Mouse (Mus musculus): Measurements from ENCODE around the gene Cpne2. TPM values are rescaled to one million over a fixed set of nuclear protein-coding genes. Genes with fewer than 3 reads are reported as not detected.
A peak's percentile ranks its signal among the peaks of the same experiment; 100 is the strongest.

Cpne2 gene
- polyA plus RNA-seq, 1 experiment from 2014 or later: 6.3 TPM

GRCm38 (mm10) chr8:94601034-94601606, 68.3 kb downstream of the Cpne2 start:
- DNase-seq (ENCODE audit: low spot score) (no peak), ATAC-seq (ENCODE audit: insufficient number of reproducible peaks, low FRiP score, low TSS enrichment, low read depth) (peak; percentile 8; the same call in 1 of the 2 replicates)
- Histone ChIP-seq H3K27ac (replicated peaks; ENCODE audit: low read depth, low read length) (peak overlapping the region; percentile 66; the same call in 1 of the 2 replicates), H3K4me2 (ENCODE audit: low read depth, severe bottlenecking) (peak overlapping the region; percentile 93), H3K4me3 (ENCODE audit: low read depth, low read length) (peak overlapping the region; percentile 92), H3K9ac (ENCODE audit: low read length) (peak overlapping the region; percentile 90), H3K4me1 (ENCODE audit: control insufficient read depth, insufficient read depth, low read length) (peaks cover 5% of the 10 kb centered on the region), H3K36me3 (ENCODE audit: control insufficient read depth, insufficient read depth, low read length) (no peaks in the 10 kb centered on the region), H3K27me3 (ENCODE audit: control insufficient read depth, insufficient read depth, low read length) (no peaks in the 10 kb centered on the region), H3K9me3 (ENCODE audit: control insufficient read depth, low read length) (no peaks in the 10 kb centered on the region)
- under 1% methylated on average over 51 of the region's 51 CpGs for WGBS

DNA sequence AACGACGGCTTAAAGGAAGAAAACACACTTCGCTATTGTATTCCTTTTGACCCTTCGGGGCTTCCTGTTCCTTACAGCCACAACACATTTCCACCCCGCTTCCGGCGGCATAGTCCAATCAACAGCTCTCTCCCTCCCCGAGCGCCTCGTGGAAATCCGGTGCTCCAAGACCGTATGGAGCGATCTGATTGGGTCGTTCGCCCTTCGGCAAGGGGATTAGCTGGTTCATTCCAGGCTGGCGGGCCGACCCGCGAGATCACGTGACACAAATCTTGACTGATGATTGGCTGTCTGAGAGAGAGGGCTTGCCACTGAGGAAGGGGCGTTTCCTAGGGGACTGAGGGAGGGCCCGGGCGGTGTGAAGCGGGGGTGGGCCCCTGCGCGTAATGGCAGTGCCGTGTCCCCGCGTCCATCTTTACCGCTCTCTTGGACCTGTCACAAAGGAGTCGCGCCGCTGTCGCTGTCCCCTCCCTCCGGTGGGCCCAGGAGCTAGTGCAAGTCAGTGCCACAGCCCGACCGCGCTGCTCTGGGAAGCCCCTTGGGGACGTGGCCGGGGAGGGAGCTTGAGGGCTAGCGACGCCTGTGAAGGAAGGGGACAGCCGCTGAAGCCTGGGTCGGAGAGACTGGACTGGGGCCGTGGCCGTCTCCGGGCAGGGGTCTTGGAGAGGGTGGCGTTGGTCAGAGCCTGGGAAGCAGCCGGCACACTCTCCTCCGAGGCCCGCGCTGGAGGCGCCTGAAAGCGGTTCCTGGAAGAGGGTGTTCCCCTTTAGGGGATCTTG, 69.0 kb downstream of the Cpne2 start, which contains the start of the genes Rspry1 and Fam192a:
Rspry1 (plus strand) TSS at position 331 of the 779 bp plus-strand sequence.
Fam192a (minus strand) TSS at position 391 of the 779 bp plus-strand sequence.
- under 1% methylated on average over 55 of the region's 55 CpGs for WGBS
- Histone ChIP-seq H3K9ac (ENCODE audit: low read length) (peak within 1 kb of the TSS; percentile 90), H3K4me2 (ENCODE audit: low read depth, severe bottlenecking) (peak within 1 kb of the TSS; percentile 93), H3K4me3 (ENCODE audit: low read depth, low read length) (peak within 1 kb of the TSS; percentile 92), H3K36me3 (ENCODE audit: control insufficient read depth, insufficient read depth, low read length) (no peaks in the 10 kb centered on the region), H3K9me3 (ENCODE audit: control insufficient read depth, low read length) (no peaks in the 10 kb centered on the region), H3K27me3 (ENCODE audit: control insufficient read depth, insufficient read depth, low read length) (no peaks in the 10 kb centered on the region), H3K4me1 (ENCODE audit: control insufficient read depth, insufficient read depth, low read length) (peaks cover 5% of the 10 kb centered on the region), H3K27ac (replicated peaks; ENCODE audit: low read depth, low read length) (peak within 1 kb of the TSS; percentile 66)
- DNase-seq (ENCODE audit: low spot score) (peak; percentile 99), ATAC-seq (ENCODE audit: insufficient number of reproducible peaks, low FRiP score, low TSS enrichment, low read depth) (peak; percentile 100)

DNA sequence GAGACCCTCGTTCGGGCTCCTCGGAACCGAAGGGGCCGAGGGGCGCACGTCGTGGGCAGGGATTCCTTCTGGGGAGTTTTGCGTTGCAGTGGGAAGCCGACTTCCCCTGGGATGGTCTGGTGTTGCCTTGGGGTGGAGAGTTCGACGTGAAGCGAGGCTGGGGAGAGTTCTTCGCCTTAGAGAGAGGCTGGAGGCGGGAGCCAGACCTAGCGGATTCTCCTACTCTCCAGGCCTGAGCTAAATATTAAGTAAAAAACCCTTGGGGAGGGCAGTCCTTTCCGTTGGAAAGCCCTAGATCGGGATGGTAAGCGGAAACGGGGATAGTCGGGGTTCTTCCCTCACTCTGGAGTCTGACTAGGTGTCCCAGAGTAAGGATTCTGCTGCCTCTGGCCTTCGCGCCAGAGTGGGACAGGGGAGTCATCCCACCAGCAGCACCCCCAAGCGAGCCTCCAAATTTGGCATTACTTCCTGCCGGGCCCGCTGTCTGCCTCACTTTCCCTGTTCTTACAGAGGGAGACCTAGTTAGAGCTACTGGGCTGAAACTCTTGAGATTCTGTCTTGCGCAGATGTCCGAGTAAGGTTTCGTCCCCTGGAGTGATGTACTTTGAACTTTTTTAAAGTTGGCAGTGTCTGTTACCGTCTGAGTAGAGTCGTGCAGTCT, 69.8 kb downstream of the Cpne2 start:
- under 1% methylated on average over 31 of the region's 31 CpGs for WGBS
- Histone ChIP-seq H3K4me3 (ENCODE audit: low read depth, low read length) (peak overlapping the region; percentile 92), H3K27ac (replicated peaks; ENCODE audit: low read depth, low read length) (no peak overlapping the region), H3K4me1 (ENCODE audit: control insufficient read depth, insufficient read depth, low read length) (peaks cover 5% of the 10 kb centered on the region), H3K27me3 (ENCODE audit: control insufficient read depth, insufficient read depth, low read length) (no peaks in the 10 kb centered on the region), H3K9ac (ENCODE audit: low read length) (peak overlapping the region; percentile 86), H3K36me3 (ENCODE audit: control insufficient read depth, insufficient read depth, low read length) (no peaks in the 10 kb centered on the region), H3K4me2 (ENCODE audit: low read depth, severe bottlenecking) (peak overlapping the region; percentile 71), H3K9me3 (ENCODE audit: control insufficient read depth, low read length) (no peaks in the 10 kb centered on the region)
- DNase-seq (ENCODE audit: low spot score) (peak; percentile 51), ATAC-seq (ENCODE audit: insufficient number of reproducible peaks, low FRiP score, low TSS enrichment, low read depth) (peak; percentile 6; the same call in 1 of the 2 replicates)

DNA sequence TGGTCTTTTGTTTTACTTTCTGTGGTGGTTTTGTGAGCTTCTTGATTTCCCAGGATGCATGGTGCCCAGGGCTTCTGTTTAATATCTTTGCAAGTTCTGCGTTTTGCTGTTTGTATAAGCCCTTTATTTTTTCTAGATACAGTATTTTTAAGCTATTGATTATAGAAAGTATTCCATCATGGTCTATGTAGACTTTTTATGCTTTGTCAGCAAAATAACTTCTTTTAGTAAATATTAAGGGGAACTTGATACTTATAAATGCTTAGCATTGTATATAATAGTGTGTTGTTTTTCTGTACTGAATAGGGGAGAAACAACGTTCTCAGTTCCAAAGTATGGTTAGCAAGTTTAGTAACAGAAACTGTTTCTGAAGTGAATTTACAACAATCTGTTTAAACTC, 71.2 kb downstream of the Cpne2 start:
- Histone ChIP-seq H3K27me3 (ENCODE audit: control insufficient read depth, insufficient read depth, low read length) (no peaks in the 10 kb centered on the region), H3K36me3 (ENCODE audit: control insufficient read depth, insufficient read depth, low read length) (no peaks in the 10 kb centered on the region), H3K9me3 (ENCODE audit: control insufficient read depth, low read length) (no peaks in the 10 kb centered on the region), H3K9ac (ENCODE audit: low read length) (no peak overlapping the region), H3K4me1 (ENCODE audit: control insufficient read depth, insufficient read depth, low read length) (peaks cover 5% of the 10 kb centered on the region), H3K27ac (replicated peaks; ENCODE audit: low read depth, low read length) (no peak overlapping the region), H3K4me2 (ENCODE audit: low read depth, severe bottlenecking) (no peak overlapping the region), H3K4me3 (ENCODE audit: low read depth, low read length) (no peak overlapping the region)
- no peak for DNase-seq (ENCODE audit: low spot score)
- WGBS: 93% methylated on average over 2 of the region's 2 CpGs
- ATAC-seq (ENCODE audit: insufficient number of reproducible peaks, low FRiP score, low TSS enrichment, low read depth): no peak

DNA sequence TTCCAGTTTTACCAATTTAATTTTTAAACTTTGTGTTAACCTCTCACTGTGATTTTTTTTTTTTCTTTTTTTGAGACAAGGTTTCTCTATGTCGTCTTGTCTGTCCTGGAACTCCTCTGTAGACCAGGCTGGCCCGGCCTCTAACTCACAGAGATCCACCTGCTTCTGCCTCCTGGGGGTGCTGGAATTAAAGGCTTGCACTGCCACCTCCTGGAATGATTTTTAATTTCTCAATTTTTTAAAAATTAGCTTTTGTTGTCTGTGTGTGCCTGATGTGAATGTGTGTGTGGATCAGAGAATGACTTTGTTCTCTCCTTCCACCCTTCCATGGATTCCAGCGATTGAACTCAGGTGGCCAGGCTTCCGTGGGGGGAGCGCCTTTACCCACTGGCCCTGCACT, 74.3 kb downstream of the Cpne2 start:
- H3K9ac ChIP-seq (ENCODE audit: low read length): no peak overlapping the region
- H3K27ac ChIP-seq (replicated peaks; ENCODE audit: low read depth, low read length): no peak overlapping the region
- H3K36me3 ChIP-seq (ENCODE audit: control insufficient read depth, insufficient read depth, low read length): no peaks in the 10 kb centered on the region
- ATAC-seq (ENCODE audit: insufficient number of reproducible peaks, low FRiP score, low TSS enrichment, low read depth): no peak
- H3K4me3 ChIP-seq (ENCODE audit: low read depth, low read length): no peak overlapping the region
- 93% methylated on average over 5 of the region's 5 CpGs for WGBS
- no peak for DNase-seq (ENCODE audit: low spot score)
- no peaks in the 10 kb centered on the region; the same call in 1 of the 2 replicates for H3K4me1 ChIP-seq (ENCODE audit: control insufficient read depth, insufficient read depth, low read length)
- no peaks in the 10 kb centered on the region for H3K9me3 ChIP-seq (ENCODE audit: control insufficient read depth, low read length)
- no peaks in the 10 kb centered on the region for H3K27me3 ChIP-seq (ENCODE audit: control insufficient read depth, insufficient read depth, low read length)
- no peak overlapping the region for H3K4me2 ChIP-seq (ENCODE audit: low read depth, severe bottlenecking)

Small RNA genes lying within 50 kb of the gene (microRNA-seq; reads per million reads assigned to microRNA genes)
- not detected for gene Mir7072

Other genes with a start within 250 kb of the Cpne2 start
- 0.16 TPM in 1 of 2 replicates, not detected in the other for gene Slc12a3, start 203.8 kb upstream of the Cpne2 start, polyA plus RNA-seq (2014; fragmentation: Nextera tagmentation; extraction: Ambion mirVana)
- 61.9 and 62.4 TPM in 2 replicates for gene Herpud1, start 146.6 kb upstream of the Cpne2 start, polyA plus RNA-seq (2014; fragmentation: Nextera tagmentation; extraction: Ambion mirVana)
- gene Nlrc5, start 98.6 kb upstream of the Cpne2 start, polyA plus RNA-seq (2014; fragmentation: Nextera tagmentation; extraction: Ambion mirVana): 0.24 TPM in 1 of 2 replicates, not detected in the other
- gene Rspry1, start 68.9 kb downstream of the Cpne2 start, polyA plus RNA-seq (2014; fragmentation: Nextera tagmentation; extraction: Ambion mirVana): 43.1 and 47.1 TPM in 2 replicates
- gene Fam192a, start 69.0 kb downstream of the Cpne2 start, polyA plus RNA-seq (2014; fragmentation: Nextera tagmentation; extraction: Ambion mirVana): 82.2 and 90.2 TPM in 2 replicates
- 60.6 and 63.7 TPM in 2 replicates for gene Arl2bp, start 133.6 kb downstream of the Cpne2 start, polyA plus RNA-seq (2014; fragmentation: Nextera tagmentation; extraction: Ambion mirVana)
- 0.21 TPM in 1 of 2 replicates, not detected in the other for gene Pllp, start 163.3 kb downstream of the Cpne2 start, polyA plus RNA-seq (2014; fragmentation: Nextera tagmentation; extraction: Ambion mirVana)
- not detected in 2 replicates for gene Ccl22, start 212.6 kb downstream of the Cpne2 start, polyA plus RNA-seq (2014; fragmentation: Nextera tagmentation; extraction: Ambion mirVana)
- 5.2 and 6.3 TPM in 2 replicates for gene Cx3cl1, start 239.0 kb downstream of the Cpne2 start, polyA plus RNA-seq (2014; fragmentation: Nextera tagmentation; extraction: Ambion mirVana)

All from limb, embryonic 11.5 days (tissue).